Mouse (Mus musculus) thymus, adult 2 months (tissue): ENCODE measurements around the gene Ces2e.

Source experiments
- CTCF ChIP-seq: fragments of 200-500 bp; IDR thresholded peaks from 2 replicates; pipeline ENCODE4 v1.5.1; 2012; ENCODE audit warnings: mild to moderate bottlenecking, control low read depth, low read length, moderate library complexity, borderline replicate concordance; ENCODE audit not compliant: control insufficient read depth, poor library complexity, insufficient read depth; ENCODE audit errors: extremely low read depth
- POLR2A ChIP-seq: fragments of 200-500 bp; IDR thresholded peaks from 2 replicates; pipeline ENCODE4 v1.6.1; 2012; ENCODE audit warnings: mild to moderate bottlenecking, low read length, control low read depth, moderate library complexity; ENCODE audit not compliant: control insufficient read depth, poor library complexity, insufficient read depth; ENCODE audit errors: extremely low read depth

DNA sequence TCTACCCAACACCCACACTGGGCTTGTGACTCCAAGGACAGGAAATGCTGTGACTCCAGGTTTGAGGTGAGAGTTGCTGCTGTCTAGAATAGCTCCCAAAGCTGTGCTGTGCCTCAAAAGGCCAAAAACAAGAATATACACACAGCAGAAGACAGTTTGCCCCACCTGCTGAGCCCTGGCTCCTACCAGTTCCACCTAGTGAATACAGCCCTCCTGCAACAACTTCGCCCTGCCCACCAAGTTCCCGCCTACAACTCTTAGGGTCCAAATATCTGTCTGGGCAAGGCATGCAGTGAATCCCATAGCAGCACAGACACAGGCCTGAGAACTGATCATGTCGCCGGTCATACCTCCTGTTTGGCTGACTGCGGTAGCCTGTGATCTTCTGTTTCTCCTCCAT lies 58.1 kb downstream of the Ces2e start:
- TF ChIP-seq CTCF (no peak), POLR2A (no peak)
